Mouse (Mus musculus) central nervous system, embryonic 14 days (tissue): ENCODE data around the gene Sly. TPM values are rescaled to one million over a fixed set of nuclear protein-coding genes. Genes with fewer than 3 reads are reported as not detected.

Experiments used
- polyA plus RNA-seq: library from polyadenylated mRNA; depleted of rRNA; stranded (reverse); fragments of >200 nt; gene quantifications from 2 replicates; pipeline ENCODE4 v1.2.3, GENCODE M21; 2012; rRNA removed

The Sly gene
- not detected in 2 replicates for polyA plus RNA-seq

DNA sequence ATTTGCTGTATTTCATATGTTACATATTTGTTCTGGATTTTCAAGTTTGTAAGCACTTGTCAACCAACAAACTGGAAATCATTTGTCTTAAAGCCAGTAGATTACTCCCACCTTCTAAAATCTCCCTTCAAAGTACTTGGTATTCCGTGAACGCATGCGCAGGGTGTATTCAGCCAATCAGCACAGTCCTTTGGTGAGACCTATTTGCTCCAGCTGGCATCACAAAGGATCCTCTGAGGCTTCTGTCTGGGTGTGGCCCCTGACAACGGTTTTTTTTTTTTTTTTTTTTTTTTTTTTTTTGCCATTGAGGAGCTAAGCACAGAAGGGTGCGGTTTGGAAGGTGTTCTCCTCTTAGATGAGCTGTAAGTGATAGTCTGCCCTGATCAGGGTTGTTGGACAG, at the start of gene Sly:
TSS of gene Sly (plus strand) at position 301 of the 400 bp plus-strand sequence.

